Mouse (Mus musculus) ES-E14 (cell line): ENCODE results near the gene Kcnk12.

Source experiments
- CHD2 ChIP-seq: IDR thresholded peaks from 2 replicates; pipeline ENCODE4 v1.6.1; 2014; ENCODE audit warnings: mild to moderate bottlenecking, low read depth, low read length, inconsistent platforms
- HCFC1 ChIP-seq: IDR thresholded peaks from 2 replicates; pipeline ENCODE4 v1.6.1; 2012; ENCODE audit warnings: low read length, inconsistent platforms, borderline replicate concordance; ENCODE audit not compliant: insufficient read depth
- MAFK ChIP-seq: IDR thresholded peaks from 2 replicates; pipeline ENCODE4 v1.6.1; 2014; ENCODE audit warnings: mild to moderate bottlenecking, low read depth, low read length, inconsistent platforms; ENCODE audit not compliant: insufficient read depth
- ZC3H11A ChIP-seq: IDR thresholded peaks from 2 replicates; pipeline ENCODE4 v1.6.1; 2012; ENCODE audit warnings: low read depth, mild to moderate bottlenecking, inconsistent platforms, low read length, borderline replicate concordance

DNA sequence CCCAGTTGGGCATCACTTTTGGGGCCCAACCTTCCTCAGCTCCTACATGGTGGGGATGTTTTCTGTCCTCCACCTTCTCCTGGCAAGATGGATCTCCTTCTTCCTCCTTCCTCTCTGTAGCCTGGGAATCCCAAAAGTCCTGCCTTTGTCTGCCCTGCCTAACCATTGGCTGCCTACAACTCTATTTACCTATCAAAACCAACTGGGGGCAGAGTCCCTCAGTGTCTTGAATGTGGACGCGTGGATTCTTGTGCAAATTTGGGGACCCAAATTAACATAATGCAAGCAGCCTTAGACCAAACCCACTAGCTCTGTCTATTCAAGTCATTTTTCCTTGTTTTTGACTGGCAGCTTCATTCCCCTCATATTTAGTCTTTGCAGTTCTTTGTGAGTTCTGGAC is 11.8 kb upstream of the Kcnk12 start:
- TF ChIP-seq MAFK (no peak), CHD2 (no peak), HCFC1 (no peak), ZC3H11A (no peak)
